ENCODE assay signal across 21 mouse cellular contexts in the genomic region with DNA sequence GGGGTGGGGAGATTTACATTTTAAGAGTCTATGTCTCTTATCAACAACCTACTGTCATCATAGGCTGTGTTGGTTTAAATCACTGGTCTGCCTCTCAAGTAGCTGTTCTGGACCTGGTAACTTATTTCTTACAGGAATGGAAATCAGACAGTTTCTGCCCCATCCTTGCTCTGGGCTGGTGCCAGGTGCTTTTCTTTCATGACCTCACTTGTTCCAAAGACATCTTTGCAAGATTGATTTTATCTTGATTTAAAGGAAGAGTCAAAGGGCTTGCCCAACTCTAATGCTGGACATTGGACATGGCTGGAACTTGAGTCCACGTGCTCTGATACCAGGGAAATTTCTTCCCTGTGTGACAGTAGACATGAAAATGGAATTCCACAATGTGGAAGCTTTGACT.
"Had no signal": no experiment of that assay in that cellular context is flagged by ENCODE, and none has a peak within 500 bp of the region (broad histone marks: within the 10 kb centered on the region; RNA-seq: fewer than 3 reads in every experiment).

No protein-coding gene starts in this region.

- H3K4me1 ChIP-seq: intestine, embryonic 15.5 days; kidney, embryonic 15.5 days; limb, embryonic 13.5 days; liver, embryonic 12.5 days; liver, embryonic 15.5 days; midbrain, embryonic 10.5 days; midbrain, embryonic 13.5 days; neural tube, embryonic 13.5 days; stomach, embryonic 15.5 days had no signal

- H3K4me2 ChIP-seq: intestine, embryonic 15.5 days; kidney, embryonic 15.5 days; limb, embryonic 13.5 days; liver, embryonic 12.5 days; liver, embryonic 15.5 days; midbrain, embryonic 13.5 days; neural tube, embryonic 13.5 days; stomach, embryonic 15.5 days had no signal

- DNase-seq: kidney, adult 11 months; kidney, adult 8-10 months; kidney, postnatal 10 days; left cerebral cortex, postnatal 4 days; liver; lung, adult 2 months; lung, postnatal 14 days; lung, postnatal 4 days; right cerebral cortex, postnatal 4 days; thymus, postnatal 25 days had no signal

- H3K36me3 ChIP-seq: intestine, embryonic 15.5 days; kidney, embryonic 15.5 days; limb, embryonic 13.5 days; liver, embryonic 12.5 days; liver, embryonic 15.5 days; midbrain, embryonic 10.5 days; midbrain, embryonic 13.5 days; neural tube, embryonic 13.5 days; stomach, embryonic 15.5 days had no signal

- H3K27ac ChIP-seq: intestine, embryonic 15.5 days; kidney, embryonic 15.5 days; limb, embryonic 13.5 days; liver, embryonic 12.5 days; liver, embryonic 15.5 days; midbrain, embryonic 10.5 days; midbrain, embryonic 13.5 days; neural tube, embryonic 13.5 days; stomach, embryonic 15.5 days had no signal

- H3K27me3 ChIP-seq: intestine, embryonic 15.5 days; kidney, embryonic 15.5 days; limb, embryonic 13.5 days; liver, embryonic 15.5 days; neural tube, embryonic 13.5 days; stomach, embryonic 15.5 days had no signal

- H3K9ac ChIP-seq: intestine, embryonic 15.5 days; kidney, embryonic 15.5 days; limb, embryonic 13.5 days; liver, embryonic 12.5 days; liver, embryonic 15.5 days; midbrain, embryonic 13.5 days; neural tube, embryonic 13.5 days; stomach, embryonic 15.5 days had no signal

- H3K9me3 ChIP-seq: intestine, embryonic 15.5 days; kidney, embryonic 15.5 days; limb, embryonic 13.5 days; liver, embryonic 12.5 days; liver, embryonic 15.5 days; megakaryocyte, embryonic 14.5 days; midbrain, embryonic 10.5 days; midbrain, embryonic 13.5 days; neural tube, embryonic 13.5 days; stomach, embryonic 15.5 days had no signal

- H3K4me3 ChIP-seq: intestine, embryonic 15.5 days; kidney, embryonic 15.5 days; limb, embryonic 13.5 days; liver, embryonic 12.5 days; liver, embryonic 15.5 days; megakaryocyte, embryonic 14.5 days; midbrain, embryonic 10.5 days; midbrain, embryonic 13.5 days; myocyte; neural tube, embryonic 13.5 days; stomach, embryonic 15.5 days had no signal
